ENCODE assay signal across 25 mouse cellular contexts in the genomic region with DNA sequence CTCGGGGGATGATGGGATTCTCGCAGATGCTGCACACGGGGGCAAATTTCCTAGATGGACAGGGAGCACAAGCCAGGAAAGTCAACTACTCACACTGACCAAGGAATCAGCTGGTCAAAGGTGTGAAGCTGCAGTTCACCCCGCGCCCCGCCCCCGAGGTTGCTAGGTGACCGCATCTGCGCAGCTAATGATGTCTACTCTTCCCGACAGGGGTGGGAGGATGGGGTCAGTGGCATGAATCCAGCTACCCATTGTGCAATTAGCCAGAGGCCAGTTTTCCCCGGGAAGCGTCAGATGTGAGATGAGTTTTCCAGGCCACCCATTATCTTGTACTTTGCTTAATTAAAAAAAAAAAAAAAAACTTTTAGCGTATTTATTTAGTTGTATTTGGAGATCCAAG. TPM values are rescaled to one million over a fixed set of nuclear protein-coding genes. Genes with fewer than 3 reads are reported as not detected.
"Had no signal": no experiment of that assay in that cellular context is flagged by ENCODE, and none has a peak within 500 bp of the region (broad histone marks: within the 10 kb centered on the region; RNA-seq: fewer than 3 reads in every experiment).

No protein-coding gene starts in this region.

- H3K9ac ChIP-seq: kidney, embryonic 15.5 days; limb, embryonic 12.5 days; limb, embryonic 15.5 days; liver, embryonic 12.5 days; liver, embryonic 15.5 days; stomach, embryonic 15.5 days had no signal

- H3K36me3 ChIP-seq: liver, embryonic 12.5 days; liver, embryonic 15.5 days had no signal

- H3K27ac ChIP-seq: kidney, embryonic 15.5 days; left cerebral cortex, adult 2 months; limb, embryonic 12.5 days; limb, embryonic 15.5 days; liver, embryonic 12.5 days; liver, embryonic 15.5 days; stomach, embryonic 15.5 days had no signal

- H3K9me3 ChIP-seq: kidney, embryonic 15.5 days; limb, embryonic 12.5 days; limb, embryonic 15.5 days; liver, embryonic 15.5 days; stomach, embryonic 15.5 days had no signal

- H3K4me3 ChIP-seq: kidney, embryonic 15.5 days; left cerebral cortex, adult 2 months; limb, embryonic 12.5 days; limb, embryonic 15.5 days; liver, embryonic 12.5 days; liver, embryonic 15.5 days; stomach, embryonic 15.5 days had no signal

- H3K27me3 ChIP-seq: kidney, embryonic 15.5 days; limb, embryonic 12.5 days; limb, embryonic 15.5 days; liver, embryonic 15.5 days; stomach, embryonic 15.5 days had no signal

- ATAC-seq: liver, embryonic 12.5 days had no signal

- H3K4me1 ChIP-seq: kidney, embryonic 15.5 days; limb, embryonic 12.5 days; limb, embryonic 15.5 days; stomach, embryonic 15.5 days had no signal

- DNase-seq: kidney, adult 8-10 months; kidney, postnatal 14 days; kidney, postnatal 4 days; layer of hippocampus, adult 9-11 months; layer of hippocampus, postnatal 36 days; lung, adult 2 months; lung, postnatal 14 days; lung, postnatal 4 days; midbrain, embryonic 14.5 days; right cerebral cortex, postnatal 25 days; spleen, adult 18-20 months; thymus, postnatal 25 days had no signal

- H3K4me2 ChIP-seq: kidney, embryonic 15.5 days; limb, embryonic 12.5 days; limb, embryonic 15.5 days; liver, embryonic 12.5 days; liver, embryonic 15.5 days; midbrain, embryonic 11.5 days; stomach, embryonic 15.5 days had no signal

RNA-seq across cellular contexts. Expression of a gene that starts 24.8 kb away (rescaled TPM):
- total RNA-seq: megakaryocyte progenitor cell, adult 5-6 weeks; megakaryocyte-erythroid progenitor cell, adult 5-6 weeks had no signal

RNA-seq across cellular contexts. Expression of a gene that starts 42.6 kb away (rescaled TPM):
- total RNA-seq: megakaryocyte progenitor cell, adult 5-6 weeks; megakaryocyte-erythroid progenitor cell, adult 5-6 weeks had no signal
- polyA plus RNA-seq: limb, embryonic 12.5 days; liver, embryonic 12.5 days; midbrain, embryonic 11.5 days; neural tube, embryonic 11.5 days; neural tube, embryonic 14.5 days; thymus, postnatal 0 days had no signal
